Mouse (Mus musculus) midbrain, embryonic 15.5 days (tissue): Measurements from ENCODE around the gene Rbbp4. TPM values are rescaled to one million over a fixed set of nuclear protein-coding genes. Genes with fewer than 3 reads are reported as not detected.

ENCODE experiments used
- ATAC-seq: fragments of 200-750 bp; cut with Nextera tagmentation; replicated peaks from 2 replicates; pipeline ENCODE4 v1.8.0; 2017; ENCODE audit warnings: moderate TSS enrichment
- H3K27ac ChIP-seq: fragments of 300-500 bp; sonication (generic); 2 replicates; pipeline ENCODE4 v1.5.1; 2015; ENCODE audit warnings: mild to moderate bottlenecking, inconsistent platforms
- H3K27me3 ChIP-seq: fragments of 300-500 bp; sonication (generic); replicated peaks from 2 replicates; pipeline ENCODE4 v1.6.1; 2015; ENCODE audit warnings: inconsistent platforms
- H3K36me3 ChIP-seq: fragments of 300-500 bp; sonication (generic); replicated peaks from 2 replicates; pipeline ENCODE4 v1.6.1; 2015; ENCODE audit warnings: inconsistent platforms
- H3K4me1 ChIP-seq: fragments of 300-500 bp; sonication (generic); 2 replicates; pipeline ENCODE4 v1.6.1; 2015; ENCODE audit warnings: inconsistent platforms
- H3K4me2 ChIP-seq: fragments of 300-500 bp; sonication (generic); 2 replicates; pipeline ENCODE4 v1.6.1; 2015; ENCODE audit warnings: inconsistent platforms, mild to moderate bottlenecking, moderate library complexity
- H3K4me3 ChIP-seq: fragments of 300-500 bp; sonication (generic); 2 replicates; pipeline ENCODE4 v1.5.1; 2015; ENCODE audit warnings: mild to moderate bottlenecking, inconsistent platforms
- H3K9ac ChIP-seq: fragments of 300-500 bp; sonication (generic); 2 replicates; pipeline ENCODE4 v1.6.1; 2015; ENCODE audit warnings: mild to moderate bottlenecking, inconsistent platforms
- H3K9me3 ChIP-seq: fragments of 300-500 bp; sonication (generic); 2 replicates; pipeline ENCODE4 v1.6.1; 2016; ENCODE audit warnings: inconsistent platforms
- WGBS: fragments of 180-500 bp; shearing (Covaris S2); methylation state at CpG from one replicate; pipeline ENCODE4 v1.1.7; 2015; ENCODE audit warnings: mixed read lengths; 5-methylcytosine and 5-hydroxymethylcytosine counted together
- polyA plus RNA-seq: library from polyadenylated mRNA; unstranded; fragments of >200 nt; fragmentation: Nextera tagmentation; extraction: Ambion mirVana; gene quantifications from 2 replicates; pipeline ENCODE4 v1.2.1, GENCODE M21; 2015

Rbbp4 gene
- polyA plus RNA-seq, 1 experiment from 2014 or later, result 271 TPM

DNA sequence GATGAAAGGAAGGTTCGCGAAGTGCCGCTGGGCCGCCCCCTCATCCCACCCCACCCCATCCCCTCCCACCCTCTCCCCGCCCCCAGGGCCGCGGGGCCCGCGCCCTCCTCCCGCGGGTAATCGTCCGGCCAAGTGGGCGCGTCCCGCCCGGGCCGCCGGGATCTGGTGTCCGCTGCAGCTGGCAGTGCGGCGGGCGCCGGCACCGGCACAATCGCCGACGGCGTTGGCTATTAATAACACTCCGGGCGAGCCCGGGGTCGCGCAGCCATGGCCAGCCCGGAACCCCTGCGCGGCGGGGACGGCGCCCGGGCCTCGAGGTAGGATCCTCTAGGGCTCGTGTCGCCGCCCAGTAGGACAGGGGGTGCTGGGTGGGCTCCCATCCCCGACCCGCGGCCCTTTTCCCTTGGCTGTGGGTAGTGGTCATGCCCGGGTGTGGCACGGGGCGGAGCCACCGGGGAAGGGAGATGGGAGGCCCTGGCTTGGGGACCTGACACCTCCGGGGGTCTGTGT, 47.6 kb downstream of the Rbbp4 start, which contains the start of gene Sync:
TSS of gene Sync (plus strand) at position 146 of the 510 bp plus-strand sequence.
- WGBS, result under 1% methylated on average over 47 of the region's 53 CpGs
- Histone ChIP-seq H3K9ac (peak within 1 kb of the TSS; percentile 51), H3K4me3 (peak within 1 kb of the TSS; percentile 50), H3K4me1 (peaks cover 18% of the 10 kb centered on the region), H3K4me2 (peak within 1 kb of the TSS; percentile 95), H3K9me3 (no peaks in the 10 kb centered on the region), H3K27ac (no peak within 1 kb of the TSS), H3K27me3 (peaks cover 8% of the 10 kb centered on the region), H3K36me3 (no peaks in the 10 kb centered on the region)
- ATAC-seq, result no peak; the same call in 1 of the 2 replicates

DNA sequence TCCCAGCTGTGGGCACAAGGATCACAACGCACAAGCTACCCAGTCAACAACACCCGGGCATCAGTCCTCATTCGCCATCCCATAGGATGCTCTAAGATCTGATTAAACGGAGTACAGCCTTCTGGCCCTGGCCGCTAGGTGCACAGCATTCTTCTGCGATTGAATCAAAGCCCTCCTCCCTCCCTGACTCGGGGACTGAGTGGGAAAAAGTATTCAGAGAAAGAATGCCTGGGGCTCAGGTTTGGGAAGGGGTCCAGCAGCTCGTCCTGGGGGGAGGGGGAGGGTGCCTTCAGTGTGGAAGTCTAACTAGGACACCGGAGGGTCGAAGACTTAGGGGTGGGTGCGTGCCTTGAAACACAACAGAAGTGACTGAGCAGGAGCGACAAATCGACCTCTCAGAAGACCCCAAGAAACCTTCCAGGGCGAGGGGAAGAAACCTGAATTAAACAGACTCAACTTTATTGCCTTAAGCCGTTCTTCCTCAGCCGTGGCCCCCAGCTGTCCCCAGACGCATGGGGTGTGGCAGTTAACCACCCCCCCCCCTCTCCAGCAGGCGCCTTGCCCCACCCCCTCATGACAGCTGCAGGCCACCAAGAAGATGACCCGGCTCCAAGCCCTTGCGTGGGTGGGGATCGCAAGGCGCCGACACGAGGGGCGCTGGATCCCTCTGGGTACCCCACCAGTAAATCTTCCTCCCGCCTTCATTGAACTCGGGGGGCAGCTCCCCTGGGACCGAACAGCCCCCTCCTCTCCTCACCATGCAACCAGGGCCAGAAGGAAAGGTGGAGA, 48.3 kb downstream of the Rbbp4 start:
- Histone ChIP-seq H3K4me1 (peaks cover 18% of the 10 kb centered on the region), H3K36me3 (no peaks in the 10 kb centered on the region), H3K27me3 (peaks cover 8% of the 10 kb centered on the region), H3K9me3 (no peaks in the 10 kb centered on the region), H3K4me3 (peak overlapping the region; percentile 50), H3K27ac (no peak overlapping the region), H3K4me2 (peak overlapping the region; percentile 95), H3K9ac (peak overlapping the region; percentile 51)
- no peak for ATAC-seq
- 3% methylated on average over 28 of the region's 28 CpGs for WGBS

DNA sequence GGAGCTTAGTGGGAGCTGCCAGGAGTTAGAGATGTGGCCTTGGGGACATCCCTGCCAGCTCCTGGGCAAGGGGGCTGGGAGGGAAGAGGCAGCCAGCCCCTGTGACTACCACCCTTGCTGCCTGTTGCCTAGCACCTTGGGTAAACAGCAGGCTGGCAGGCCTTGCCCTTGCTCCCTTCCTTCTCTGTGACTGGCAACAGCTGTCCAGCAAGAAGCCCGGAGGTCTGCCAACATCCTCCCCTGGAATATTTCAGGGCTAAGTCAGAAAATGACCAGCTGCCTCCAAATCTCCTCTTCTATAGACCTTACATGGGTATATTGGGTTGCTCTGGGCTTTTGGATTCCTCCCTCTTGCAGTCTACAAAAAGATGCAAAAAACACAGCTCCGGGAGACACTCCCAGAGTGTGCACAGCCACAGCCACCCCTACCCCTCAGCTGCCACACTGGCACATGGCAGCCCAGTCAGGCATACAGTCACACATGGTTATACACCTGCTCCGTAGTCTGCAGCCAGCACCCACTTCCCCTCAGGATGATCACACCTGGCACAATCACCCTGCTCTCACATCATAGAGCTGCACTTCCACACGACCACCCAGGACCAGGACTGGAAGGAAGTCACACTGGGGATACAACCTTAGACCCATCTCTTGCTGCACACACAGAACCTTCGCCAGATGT, 49.0 kb downstream of the Rbbp4 start:
- Histone ChIP-seq H3K4me3 (no peak overlapping the region), H3K4me1 (peaks cover 18% of the 10 kb centered on the region), H3K27me3 (peaks cover 8% of the 10 kb centered on the region), H3K36me3 (no peaks in the 10 kb centered on the region), H3K4me2 (peak overlapping the region; percentile 95), H3K27ac (no peak overlapping the region), H3K9ac (no peak overlapping the region), H3K9me3 (no peaks in the 10 kb centered on the region)
- no peak for ATAC-seq
- 58% methylated on average over 5 of the region's 5 CpGs for WGBS

DNA sequence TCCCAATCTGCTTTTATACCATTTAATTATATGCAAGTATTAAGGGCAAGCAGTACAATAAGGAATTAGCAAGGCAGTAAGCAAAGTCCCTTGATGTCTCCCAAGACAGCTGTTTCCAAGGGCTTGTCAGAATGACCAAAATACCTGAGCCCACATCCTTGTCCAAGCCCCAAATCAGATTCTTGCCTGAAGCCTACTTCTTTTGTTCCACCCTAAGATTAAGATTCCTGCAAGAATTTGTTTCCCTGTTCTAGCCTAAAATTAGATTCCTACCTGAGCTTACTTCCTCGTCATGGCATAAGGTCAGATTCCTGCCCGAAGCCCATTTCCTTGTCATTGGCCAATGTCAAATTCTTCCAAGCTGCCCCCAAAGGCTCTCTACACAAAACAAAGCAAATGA, 50.5 kb downstream of the Rbbp4 start:
- H3K36me3 ChIP-seq, result no peaks in the 10 kb centered on the region
- no peak overlapping the region for H3K4me2 ChIP-seq
- H3K9me3 ChIP-seq, result no peaks in the 10 kb centered on the region
- ATAC-seq, result no peak
- WGBS, result 87% methylated on average over 2 of the region's 2 CpGs
- H3K9ac ChIP-seq, result no peak overlapping the region
- peaks cover 8% of the 10 kb centered on the region for H3K27me3 ChIP-seq
- H3K27ac ChIP-seq, result no peak overlapping the region
- H3K4me3 ChIP-seq, result no peak overlapping the region
- H3K4me1 ChIP-seq, result peaks cover 18% of the 10 kb centered on the region

DNA sequence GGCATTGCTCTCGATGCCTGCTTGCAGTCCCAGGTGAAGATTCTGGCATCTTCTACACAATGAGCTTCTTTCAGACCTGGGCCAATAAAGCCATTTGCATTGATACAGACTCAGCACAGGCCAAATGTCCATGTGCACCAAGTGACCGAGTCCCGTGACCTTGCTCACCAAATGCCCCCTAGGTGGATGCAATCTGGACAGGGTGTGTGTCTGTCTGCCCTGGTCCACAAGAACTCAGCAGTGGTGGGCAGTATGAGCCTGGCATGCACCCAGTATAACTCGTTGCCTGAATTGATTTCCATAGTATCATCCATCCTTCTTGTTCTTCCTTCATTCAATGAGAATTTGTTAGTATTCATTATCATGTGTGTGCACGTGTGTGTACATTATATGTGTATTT, 51.9 kb downstream of the Rbbp4 start:
- no peak overlapping the region for H3K27ac ChIP-seq
- H3K9ac ChIP-seq, result no peak overlapping the region
- peaks cover 18% of the 10 kb centered on the region for H3K4me1 ChIP-seq
- no peak for ATAC-seq
- no peaks in the 10 kb centered on the region for H3K9me3 ChIP-seq
- no peak overlapping the region for H3K4me2 ChIP-seq
- 91% methylated on average over 5 of the region's 5 CpGs for WGBS
- no peak overlapping the region for H3K4me3 ChIP-seq
- H3K27me3 ChIP-seq, result peaks cover 8% of the 10 kb centered on the region
- no peaks in the 10 kb centered on the region for H3K36me3 ChIP-seq

DNA sequence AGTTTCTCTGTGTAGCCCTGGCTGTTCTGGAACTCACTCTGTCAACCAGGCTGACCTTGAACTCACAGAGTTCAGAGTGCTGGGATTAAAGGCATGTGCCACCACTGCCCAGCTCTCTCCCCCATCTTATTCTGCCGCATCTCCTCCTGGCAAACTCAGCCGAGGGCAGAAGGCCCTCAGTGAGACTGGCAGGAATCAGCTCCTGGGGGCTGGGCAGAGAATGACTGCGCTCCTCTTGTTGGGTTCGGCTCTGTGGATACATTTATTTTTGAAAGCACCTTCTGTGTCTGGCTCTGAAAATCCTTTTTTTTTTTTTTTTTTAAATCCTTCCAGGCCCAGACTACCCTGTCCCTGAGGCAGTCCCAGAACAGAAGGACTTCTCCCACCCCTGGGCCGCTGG, 52.4 kb downstream of the Rbbp4 start:
- H3K27ac ChIP-seq, result no peak overlapping the region
- no peak overlapping the region for H3K4me2 ChIP-seq
- peaks cover 8% of the 10 kb centered on the region for H3K27me3 ChIP-seq
- H3K4me1 ChIP-seq, result peaks cover 15% of the 10 kb centered on the region
- WGBS, result 84% methylated on average over 5 of the region's 5 CpGs
- no peaks in the 10 kb centered on the region for H3K9me3 ChIP-seq
- H3K4me3 ChIP-seq, result no peak overlapping the region
- no peaks in the 10 kb centered on the region for H3K36me3 ChIP-seq
- H3K9ac ChIP-seq, result no peak overlapping the region
- ATAC-seq, result no peak

DNA sequence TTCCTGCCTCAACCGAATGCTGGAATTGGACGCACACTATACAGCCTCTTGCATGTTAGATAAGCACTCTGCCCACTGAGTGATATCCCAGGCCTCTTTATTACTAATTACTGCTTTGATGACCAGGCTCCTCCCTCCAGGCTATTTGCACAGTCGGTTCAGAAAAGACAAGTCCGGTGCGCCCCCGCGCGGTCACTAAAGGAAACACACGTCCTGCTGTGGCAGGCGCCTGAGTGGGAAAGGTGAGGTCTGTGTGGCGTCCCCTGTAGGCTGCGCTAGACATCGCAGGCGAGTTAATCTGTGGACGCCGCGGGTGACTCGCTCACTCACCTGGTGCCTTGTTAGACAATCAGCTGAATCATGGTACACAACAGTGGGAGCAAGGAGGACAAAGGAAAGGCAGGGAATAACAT, 58.7 kb downstream of the Rbbp4 start:
- no peaks in the 10 kb centered on the region for H3K9me3 ChIP-seq
- whole genome bisulfite sequencing, result 2% methylated on average over 18 of the region's 18 CpGs
- peaks cover 4% of the 10 kb centered on the region; the same call in 1 of the 2 replicates for H3K4me1 ChIP-seq
- no peak overlapping the region for H3K4me2 ChIP-seq
- H3K27me3 ChIP-seq, result no peaks in the 10 kb centered on the region
- H3K4me3 ChIP-seq, result no peak overlapping the region
- no peak for ATAC-seq
- H3K9ac ChIP-seq, result no peak overlapping the region
- H3K27ac ChIP-seq, result no peak overlapping the region
- H3K36me3 ChIP-seq, result no peaks in the 10 kb centered on the region

DNA sequence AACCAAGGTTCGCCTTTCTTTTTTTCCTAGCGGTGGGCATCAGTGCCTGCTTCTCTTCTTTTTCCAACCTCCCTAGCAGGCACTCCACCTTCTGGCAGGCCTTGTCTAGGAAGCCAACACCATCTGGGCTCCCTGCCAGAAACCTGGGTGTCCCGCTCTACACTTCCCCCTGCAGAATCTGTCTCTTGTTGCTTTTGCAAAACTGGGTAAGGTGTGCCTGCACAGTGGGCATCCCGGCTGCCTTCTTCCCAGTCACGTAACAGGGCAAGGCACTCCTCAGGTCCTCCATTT, 62.5 kb downstream of the Rbbp4 start:
- H3K4me1 ChIP-seq, result peaks cover 4% of the 10 kb centered on the region; the same call in 1 of the 2 replicates
- no peak overlapping the region for H3K4me3 ChIP-seq
- no peak for ATAC-seq
- H3K4me2 ChIP-seq, result no peak overlapping the region
- H3K36me3 ChIP-seq, result no peaks in the 10 kb centered on the region
- 52% methylated on average over 5 of the region's 5 CpGs for WGBS
- no peak overlapping the region for H3K27ac ChIP-seq
- H3K9ac ChIP-seq, result no peak overlapping the region
- no peaks in the 10 kb centered on the region for H3K27me3 ChIP-seq
- H3K9me3 ChIP-seq, result no peaks in the 10 kb centered on the region

DNA sequence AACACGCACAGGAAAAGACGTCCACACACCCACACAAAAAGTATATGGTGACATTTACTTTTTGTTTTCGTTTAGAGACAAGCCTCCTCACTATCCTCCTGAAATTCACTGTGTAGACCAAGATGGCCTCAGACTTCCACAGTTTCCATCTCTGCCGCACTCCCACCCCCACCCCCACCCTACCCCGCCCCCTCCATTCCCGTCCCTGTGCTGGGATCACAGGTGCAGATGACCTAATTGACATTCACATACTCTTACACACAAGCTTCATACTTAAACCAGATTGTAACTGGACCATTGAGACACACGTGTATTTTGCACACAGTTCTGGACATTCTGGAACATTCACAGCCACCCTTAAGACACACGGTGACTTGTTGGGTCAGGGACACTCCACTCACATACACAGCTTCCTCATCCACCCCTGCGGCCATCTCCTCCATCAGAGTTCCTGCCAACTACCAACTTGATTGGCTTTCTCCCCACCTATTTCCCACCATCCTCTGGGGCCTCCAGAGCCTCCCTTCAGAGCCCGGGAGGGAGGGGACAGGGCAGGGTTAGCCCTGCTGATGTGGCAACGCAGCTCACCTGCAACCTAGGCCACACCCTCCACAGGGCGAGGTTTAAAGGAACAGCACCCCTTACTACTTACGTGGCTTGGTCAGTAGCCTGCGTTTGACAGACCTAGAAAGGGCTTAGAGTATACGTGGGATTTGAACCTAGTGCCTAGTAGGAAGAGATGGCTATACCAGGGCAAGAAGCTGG, 63.0 kb downstream of the Rbbp4 start:
- H3K4me1 ChIP-seq, result peaks cover 4% of the 10 kb centered on the region; the same call in 1 of the 2 replicates
- H3K9me3 ChIP-seq, result no peaks in the 10 kb centered on the region
- no peak overlapping the region for H3K9ac ChIP-seq
- no peaks in the 10 kb centered on the region for H3K36me3 ChIP-seq
- no peak overlapping the region for H3K4me3 ChIP-seq
- no peak overlapping the region for H3K4me2 ChIP-seq
- H3K27ac ChIP-seq, result no peak overlapping the region
- no peaks in the 10 kb centered on the region for H3K27me3 ChIP-seq
- ATAC-seq, result no peak
- 26% methylated on average over 15 of the region's 15 CpGs for WGBS

DNA sequence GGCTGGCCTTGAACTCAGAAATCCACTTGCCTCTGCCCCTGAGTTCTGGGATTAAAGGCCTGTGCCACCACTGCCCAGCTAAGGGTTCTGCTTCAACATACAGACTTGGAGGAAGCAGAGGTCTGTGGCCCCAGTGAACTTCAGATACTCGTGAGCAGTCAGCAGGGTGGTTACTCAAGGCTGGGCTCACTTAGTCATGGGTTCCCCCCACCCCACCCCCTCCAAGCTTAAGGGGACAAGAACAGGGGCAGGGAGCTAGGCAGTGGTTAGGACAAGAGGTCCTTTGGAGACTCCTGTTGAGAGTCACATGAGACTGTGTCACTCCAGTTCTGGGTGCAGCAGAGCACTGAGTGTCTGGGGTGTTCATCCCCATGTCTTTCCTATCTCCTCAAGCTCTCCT, 66.5 kb downstream of the Rbbp4 start:
- no peak overlapping the region for H3K9ac ChIP-seq
- H3K9me3 ChIP-seq, result no peaks in the 10 kb centered on the region
- no peak overlapping the region for H3K4me2 ChIP-seq
- no peak overlapping the region for H3K27ac ChIP-seq
- no peak overlapping the region for H3K4me3 ChIP-seq
- ATAC-seq, result no peak
- WGBS, result 68% methylated on average over 1 of the region's 1 CpGs
- no peaks in the 10 kb centered on the region for H3K36me3 ChIP-seq
- no peaks in the 10 kb centered on the region for H3K27me3 ChIP-seq
- H3K4me1 ChIP-seq, result no peaks in the 10 kb centered on the region

DNA sequence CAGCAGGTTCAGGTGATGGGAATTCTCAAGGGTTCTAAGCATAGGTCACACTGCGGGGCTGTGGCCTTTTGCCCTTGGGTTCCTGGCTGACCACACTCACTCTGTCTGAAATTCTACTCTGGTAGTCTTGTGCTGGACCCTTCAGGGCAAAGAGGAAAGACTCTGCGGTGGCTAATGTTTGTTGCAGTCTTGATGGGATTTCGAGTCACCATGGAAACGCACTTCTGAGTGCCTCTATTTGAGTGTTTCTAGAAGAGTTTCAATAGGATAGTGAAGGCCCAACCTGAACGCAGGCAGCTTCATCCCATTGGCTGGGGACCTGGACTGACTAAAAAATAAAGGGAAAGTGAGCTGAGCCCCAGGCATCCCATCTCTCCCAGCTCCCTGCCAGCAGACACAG, 68.3 kb downstream of the Rbbp4 start:
- H3K9ac ChIP-seq, result no peak overlapping the region
- no peaks in the 10 kb centered on the region for H3K36me3 ChIP-seq
- no peak overlapping the region for H3K4me2 ChIP-seq
- no peaks in the 10 kb centered on the region for H3K9me3 ChIP-seq
- no peak for ATAC-seq
- H3K4me1 ChIP-seq, result no peaks in the 10 kb centered on the region
- H3K4me3 ChIP-seq, result no peak overlapping the region
- no peak overlapping the region for H3K27ac ChIP-seq
- no peaks in the 10 kb centered on the region for H3K27me3 ChIP-seq
- WGBS, result 55% methylated on average over 5 of the region's 5 CpGs

DNA sequence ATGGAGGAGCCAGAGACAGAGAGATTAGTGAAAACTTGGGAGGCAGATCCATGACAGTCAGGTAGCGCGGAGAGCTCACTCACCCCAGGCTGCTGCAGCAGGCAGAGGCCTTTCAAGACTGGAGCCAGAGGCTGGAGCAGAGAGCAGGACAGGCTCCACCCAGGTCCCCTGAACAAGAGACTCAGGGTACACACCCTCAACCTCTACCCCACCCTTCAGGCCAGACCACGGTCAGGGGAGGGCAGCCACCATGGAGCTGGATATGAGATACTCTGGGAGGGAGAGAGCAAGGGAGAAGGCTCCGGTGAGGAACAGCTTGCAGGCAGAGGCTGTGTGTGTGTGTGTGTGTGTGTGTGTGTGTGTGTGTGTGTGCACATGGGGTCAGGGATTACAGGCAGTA, 69.0 kb downstream of the Rbbp4 start:
- Histone ChIP-seq H3K4me1 (no peaks in the 10 kb centered on the region), H3K9ac (no peak overlapping the region), H3K27ac (no peak overlapping the region), H3K36me3 (no peaks in the 10 kb centered on the region), H3K9me3 (no peaks in the 10 kb centered on the region), H3K4me2 (no peak overlapping the region), H3K27me3 (no peaks in the 10 kb centered on the region), H3K4me3 (no peak overlapping the region)
- WGBS, result 91% methylated on average over 4 of the region's 4 CpGs
- no peak for ATAC-seq
